Mouse (Mus musculus) embryo, embryonic 10 days (tissue): ENCODE data around the gene Nckap5.

Experiments
- DNase-seq: peaks from one replicate; pipeline ENCODE4 v3.0.0-alpha.2; 2015; ENCODE audit warnings: low spot score

The Nckap5 gene

GRCm38 (mm10) chr1:126765506-126766170 is 65.0 kb downstream of the Nckap5 start:
- DNase-seq, result peak; percentile 61

- no peak for DNase-seq
Observed at GRCm38 (mm10) chr1:126764201-126764600, 66.4 kb downstream of the Nckap5 start.

DNA sequence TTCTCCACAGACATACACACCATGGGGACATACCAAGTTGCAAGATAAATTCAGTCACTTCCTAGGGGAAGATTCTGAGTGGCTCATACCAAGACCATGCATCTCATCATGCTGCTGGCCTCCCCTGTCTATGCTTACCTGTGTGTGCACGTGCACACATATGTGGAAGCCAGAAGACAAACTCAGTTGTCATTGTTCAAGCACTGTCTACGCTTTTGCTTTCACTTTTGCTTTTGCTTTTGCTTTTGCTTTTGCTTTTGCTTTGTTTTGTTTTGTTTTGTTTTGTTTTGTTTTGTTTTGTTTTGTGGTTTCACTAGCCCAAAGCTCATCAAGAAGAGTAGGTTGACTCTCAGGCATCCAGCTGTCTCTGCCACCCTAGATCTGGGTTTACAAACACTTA is 67.4 kb downstream of the Nckap5 start:
- DNase-seq, result no peak

GRCm38 (mm10) chr1:126760386-126760785 is 70.2 kb downstream of the Nckap5 start:
- no peak for DNase-seq

DNA sequence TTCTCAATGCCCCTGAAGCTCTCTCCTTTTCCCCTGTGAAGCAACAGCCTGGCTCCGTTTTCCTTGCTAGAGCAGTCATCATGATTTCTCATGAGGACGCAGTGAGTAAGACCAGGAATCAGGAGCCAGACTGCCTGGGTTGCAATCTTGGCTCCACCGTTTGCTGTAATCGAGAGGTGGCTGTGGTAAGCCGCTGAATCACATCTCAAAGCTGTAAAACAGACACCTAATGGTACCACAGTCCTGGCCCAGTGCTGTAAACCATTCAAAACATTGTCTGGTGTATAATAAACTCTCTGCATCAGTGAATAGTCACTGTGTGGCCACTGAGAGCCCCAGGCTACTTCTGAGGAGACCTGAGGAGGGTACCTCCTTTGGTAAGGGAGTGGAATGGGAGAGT is 74.9 kb downstream of the Nckap5 start:
- no peak for DNase-seq

DNA sequence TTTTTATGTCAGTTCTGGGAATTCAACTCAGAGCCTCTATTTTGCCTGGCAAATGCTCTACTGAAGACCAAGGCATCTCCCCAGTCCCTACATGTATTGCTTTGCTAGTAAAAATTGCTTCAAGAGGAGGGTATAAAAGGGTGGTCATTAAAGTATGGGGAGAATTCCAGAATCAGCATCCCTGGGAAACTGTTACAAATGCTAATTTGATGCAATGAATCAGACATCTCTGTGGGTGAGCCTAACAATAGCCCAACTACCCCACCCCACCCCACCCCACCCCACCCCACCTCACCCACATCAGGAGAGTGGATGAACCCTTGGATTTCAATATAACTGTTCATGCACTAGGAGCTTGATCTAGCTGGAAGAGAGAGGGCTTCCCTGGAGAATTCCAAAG is 77.0 kb downstream of the Nckap5 start:
- no peak for DNase-seq

DNA sequence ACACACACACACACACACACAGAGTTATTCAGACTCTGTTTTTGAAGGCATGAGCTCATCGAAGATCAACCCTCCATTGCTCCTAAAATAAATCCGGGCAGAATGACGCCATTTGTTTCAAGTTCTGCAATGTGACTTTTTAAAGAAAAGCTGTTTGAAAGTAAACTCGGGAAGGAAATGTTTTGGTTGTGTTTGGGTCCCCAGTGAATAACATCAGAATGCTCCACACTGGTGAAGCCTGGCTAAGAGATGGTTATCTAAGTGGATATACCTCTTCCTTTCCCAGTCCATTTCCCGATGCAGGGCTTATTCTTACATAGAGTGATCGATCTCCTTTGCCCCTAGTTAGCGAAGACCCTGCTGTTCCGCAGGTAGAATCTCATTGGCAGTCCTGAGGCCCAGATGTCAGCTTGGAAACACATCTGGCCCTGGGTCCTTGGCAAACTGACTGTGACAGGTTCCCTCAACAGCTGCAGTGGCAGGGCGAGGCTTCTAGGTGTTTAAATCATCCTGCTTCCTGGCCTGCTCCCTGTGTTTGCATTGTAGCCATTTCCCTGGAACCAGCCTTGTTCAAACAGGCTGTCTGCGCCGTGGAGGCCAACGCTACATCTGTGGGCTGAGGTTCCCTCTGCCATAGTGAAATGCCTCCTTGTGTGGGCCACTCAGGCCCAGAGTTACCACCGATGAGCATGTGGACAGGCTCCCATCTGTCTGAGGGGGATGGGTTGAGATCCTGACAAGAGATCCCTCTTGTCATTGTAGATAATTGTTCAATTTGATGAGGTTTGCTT is 78.2 kb downstream of the Nckap5 start:
- DNase-seq, result peak; percentile 18

GRCm38 (mm10) chr1:126751137-126751536 is 79.5 kb downstream of the Nckap5 start:
- DNase-seq, result no peak

DNA sequence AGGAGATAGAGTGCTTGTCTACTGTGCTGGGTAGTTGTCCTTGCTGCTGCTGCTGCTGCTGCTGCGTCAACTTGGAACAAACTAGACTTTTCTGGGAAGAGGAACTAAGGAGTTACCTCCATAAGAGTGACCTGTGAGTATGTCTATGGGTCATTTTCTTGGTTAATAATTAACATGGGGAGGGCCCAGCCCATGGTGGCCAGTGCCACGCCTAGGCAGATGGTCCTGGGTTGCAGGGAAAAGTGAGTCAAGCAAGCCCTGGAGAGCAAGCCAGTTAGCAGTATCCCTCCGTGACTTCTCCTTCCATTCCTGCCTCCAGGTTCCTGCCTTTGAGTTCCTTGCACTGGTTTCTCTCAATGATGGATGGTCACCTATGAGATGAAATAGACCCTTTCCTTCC is 80.4 kb downstream of the Nckap5 start:
- no peak for DNase-seq

- no peak for DNase-seq
Observed at GRCm38 (mm10) chr1:126747914-126748313, 82.7 kb downstream of the Nckap5 start.

- peak; percentile 77 for DNase-seq
Observed at GRCm38 (mm10) chr1:126745482-126746136, 85.0 kb downstream of the Nckap5 start.

DNA sequence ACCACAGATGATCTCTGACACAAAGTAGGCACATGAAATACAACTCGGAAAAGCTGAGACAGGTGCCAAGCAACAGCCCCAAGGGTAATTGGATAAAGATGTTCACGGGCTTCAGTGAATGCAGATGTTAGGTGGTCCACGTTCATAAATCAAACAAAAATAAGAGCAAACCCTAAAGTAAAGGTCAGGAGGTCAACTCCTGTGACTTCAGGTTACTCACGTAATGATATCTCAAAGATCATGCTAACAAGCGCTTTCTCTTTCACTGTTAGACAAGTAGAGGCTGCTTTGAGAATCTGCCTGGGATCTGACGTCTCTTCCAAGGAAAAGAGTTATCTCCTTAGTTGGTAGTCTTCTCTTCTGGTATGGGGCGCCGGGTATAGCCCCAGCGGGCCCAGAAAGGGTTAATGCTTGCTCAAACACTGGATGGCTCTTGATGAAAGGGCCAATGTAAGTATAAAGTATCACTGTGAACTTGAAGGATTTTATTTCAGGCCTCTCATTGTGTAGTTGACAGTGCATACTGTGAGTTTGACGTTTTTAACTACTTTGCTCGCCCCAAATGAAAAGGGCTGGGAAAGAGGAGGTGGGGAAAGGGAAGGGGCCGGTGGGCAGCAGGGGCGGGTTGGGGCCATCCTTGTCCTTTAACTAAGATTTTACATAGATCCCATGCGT is 85.8 kb downstream of the Nckap5 start:
- DNase-seq, result peak; percentile 35

DNA sequence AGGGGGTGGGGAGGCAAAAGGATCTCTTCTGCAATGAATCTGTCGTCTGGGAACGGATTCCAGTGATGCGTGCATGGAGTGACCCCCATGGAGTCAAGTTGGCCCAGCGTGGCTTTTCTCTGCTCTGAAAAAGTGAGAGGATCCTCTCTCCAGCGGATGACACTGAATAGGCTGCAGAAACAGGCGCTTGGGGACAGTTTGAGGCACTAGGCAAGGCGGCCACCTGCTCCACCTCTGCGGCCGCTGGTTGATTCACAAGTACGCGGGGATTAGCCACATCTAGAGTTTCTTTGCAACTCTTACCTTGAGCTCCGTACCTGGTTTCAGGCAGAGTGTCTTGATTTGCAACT is 92.3 kb downstream of the Nckap5 start:
- DNase-seq, result no peak

DNA sequence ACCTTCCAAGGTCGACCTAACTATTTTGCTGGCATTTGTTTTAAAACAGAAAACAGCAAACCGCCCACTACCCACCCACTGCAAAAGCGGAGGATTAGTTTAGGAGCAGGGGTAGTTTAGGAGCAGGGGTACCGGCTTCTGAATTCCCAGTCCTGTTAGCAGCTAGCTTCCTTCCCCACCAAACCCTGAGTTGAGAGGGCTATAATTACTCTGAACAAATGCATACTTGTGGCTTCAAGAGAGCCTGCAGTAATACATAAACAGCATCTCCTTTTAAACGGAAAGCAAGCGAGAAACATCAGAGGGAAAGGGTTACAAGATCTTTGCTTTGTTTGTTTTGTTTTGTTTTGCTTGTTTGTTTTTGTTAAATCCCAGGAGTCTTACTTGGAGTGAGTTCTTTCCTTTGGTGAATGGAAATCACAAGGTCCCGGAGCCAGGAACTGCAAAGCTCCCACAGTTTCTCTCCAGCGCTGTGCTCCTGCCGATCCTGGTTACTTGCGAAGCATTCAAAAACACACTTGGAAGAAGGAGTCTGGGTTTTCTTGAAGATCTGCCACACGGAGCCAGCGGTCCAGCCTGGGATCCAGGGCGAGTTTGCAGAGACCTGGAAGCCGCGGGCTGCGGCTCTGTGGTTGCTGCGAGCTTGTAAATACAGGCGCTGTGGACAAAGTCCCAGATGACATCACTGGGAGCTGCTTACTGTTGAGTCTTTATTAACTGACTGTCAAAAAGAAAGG is 92.9 kb downstream of the Nckap5 start:
- peak; percentile 62 for DNase-seq

- no peak for DNase-seq
Observed at GRCm38 (mm10) chr1:126731691-126732090, 98.9 kb downstream of the Nckap5 start.

DNA sequence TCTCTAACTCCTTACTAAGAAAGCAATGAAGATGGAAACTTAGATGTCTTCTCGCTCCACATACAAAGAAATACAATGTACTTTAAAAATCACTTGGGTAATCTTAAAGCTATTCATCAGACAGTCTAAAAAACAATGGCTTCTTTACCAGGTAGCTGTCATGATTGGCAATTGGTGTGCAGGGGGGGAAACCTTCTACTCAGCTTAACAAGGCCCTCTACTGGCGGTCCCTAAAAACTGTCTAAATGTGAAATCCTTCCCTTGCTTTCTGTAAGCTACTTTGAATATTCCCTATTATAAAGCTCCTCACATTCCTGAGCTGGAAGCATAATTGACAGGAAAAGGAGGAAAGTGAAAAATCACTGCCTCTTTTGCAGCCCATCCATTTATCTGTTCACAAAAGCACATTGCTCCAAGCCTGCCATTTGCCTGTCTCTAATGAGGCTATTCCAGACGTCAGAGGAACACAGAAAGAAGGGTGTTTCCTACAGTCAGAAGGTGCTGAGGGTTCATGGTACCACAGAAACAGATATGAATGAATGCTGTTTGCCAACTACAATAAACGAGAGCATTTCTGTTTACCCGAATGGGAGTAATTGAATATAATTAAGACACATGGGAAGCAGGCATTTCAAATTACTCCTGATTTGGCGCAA is 104.1 kb downstream of the Nckap5 start:
- DNase-seq, result peak; percentile 67

DNA sequence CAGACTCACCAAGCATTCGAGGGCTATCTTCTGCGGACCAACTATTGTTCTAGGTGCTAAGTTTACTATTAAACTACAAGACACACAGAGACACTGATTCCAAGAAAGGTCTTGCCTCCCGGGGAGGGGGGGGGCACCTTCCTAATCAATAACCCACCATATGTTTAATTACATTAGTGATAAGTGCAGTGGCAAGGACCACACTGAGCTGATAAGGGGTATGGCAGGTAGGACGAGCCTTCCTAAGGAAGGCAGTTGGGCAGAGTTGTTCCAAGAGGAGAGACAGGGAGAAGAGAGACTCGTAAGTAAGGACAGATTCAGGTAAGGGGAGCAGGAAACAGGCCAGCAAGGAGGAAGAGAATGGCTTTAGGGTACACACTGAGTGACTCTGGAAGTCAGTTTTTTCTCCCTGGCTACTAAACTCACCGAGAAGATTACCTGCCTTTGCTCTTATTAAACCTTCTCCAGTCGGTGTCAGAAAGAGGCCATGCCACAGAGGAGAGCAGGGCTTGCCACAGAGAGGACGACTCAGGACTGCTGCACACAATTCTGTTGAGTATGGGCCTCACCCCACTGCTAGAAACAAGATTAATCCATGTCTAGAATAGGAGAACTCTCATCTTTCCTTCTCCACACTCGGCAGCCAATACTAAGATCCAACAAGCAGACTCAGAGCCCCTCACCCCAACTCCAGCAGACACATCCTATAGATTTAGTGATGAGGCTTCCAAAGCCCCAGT is 104.8 kb downstream of the Nckap5 start:
- DNase-seq, result no peak

DNA sequence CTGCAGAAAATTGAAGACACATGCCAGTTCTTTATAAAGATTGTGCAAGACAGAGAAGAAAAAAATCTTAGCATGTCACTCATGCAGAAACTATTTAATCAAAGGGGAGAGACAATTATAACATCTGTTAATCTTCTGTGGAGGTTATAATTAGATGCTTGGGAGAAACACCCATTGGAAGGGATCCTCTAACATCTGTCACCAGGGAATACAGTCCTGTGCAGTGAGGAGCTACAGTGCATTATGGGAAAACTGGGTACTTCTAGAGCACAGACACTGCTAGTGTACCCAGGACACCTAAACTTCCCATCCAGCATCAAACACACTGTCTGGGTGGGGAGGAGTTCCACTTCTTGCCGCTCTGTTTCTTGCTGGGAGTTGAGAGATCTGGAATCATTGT is 108.7 kb downstream of the Nckap5 start:
- no peak for DNase-seq

DNA sequence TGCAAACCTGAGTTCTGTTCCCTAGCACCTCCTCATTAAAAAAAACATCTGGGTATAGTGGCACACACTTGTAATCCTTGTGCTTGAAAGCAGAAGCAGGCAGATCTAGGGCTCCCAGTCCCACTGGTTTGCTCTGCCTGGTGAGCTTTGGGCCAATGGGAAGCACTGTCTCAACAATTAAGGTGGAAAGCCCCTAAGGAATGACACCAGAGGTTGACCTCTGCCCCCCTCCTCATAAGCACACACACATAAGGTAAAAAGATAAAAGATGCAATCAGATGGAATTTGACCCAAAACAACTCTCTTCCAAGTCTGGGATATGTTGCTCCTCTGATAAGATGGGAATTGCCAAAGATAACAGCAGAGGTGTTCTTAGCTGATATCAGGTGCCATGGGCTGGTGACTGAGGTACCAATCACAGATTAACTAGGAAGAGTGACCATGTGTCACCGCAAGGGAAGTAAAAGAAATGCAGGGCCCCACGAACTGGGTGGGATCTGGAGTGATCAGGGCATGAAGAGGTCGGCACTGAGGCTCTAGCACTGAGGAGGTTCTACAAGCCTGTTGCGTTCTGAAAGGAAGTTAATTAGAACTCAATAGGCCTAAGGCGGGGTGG is 110.8 kb downstream of the Nckap5 start:
- no peak for DNase-seq

- no peak for DNase-seq
Observed at GRCm38 (mm10) chr1:126706611-126707010, 124.0 kb downstream of the Nckap5 start.
